Mouse (Mus musculus) naive thymus-derived CD4-positive, alpha-beta T cell, adult 2 months (primary cell): ENCODE results near the gene Srsf12.
A peak's percentile ranks its signal among the peaks of the same experiment; 100 is the strongest.

ENCODE experiments used
- DNase-seq: peaks from one replicate; pipeline ENCODE4 v3.0.0-alpha.2; 2011; ENCODE audit warnings: low read depth

Srsf12 gene

DNA sequence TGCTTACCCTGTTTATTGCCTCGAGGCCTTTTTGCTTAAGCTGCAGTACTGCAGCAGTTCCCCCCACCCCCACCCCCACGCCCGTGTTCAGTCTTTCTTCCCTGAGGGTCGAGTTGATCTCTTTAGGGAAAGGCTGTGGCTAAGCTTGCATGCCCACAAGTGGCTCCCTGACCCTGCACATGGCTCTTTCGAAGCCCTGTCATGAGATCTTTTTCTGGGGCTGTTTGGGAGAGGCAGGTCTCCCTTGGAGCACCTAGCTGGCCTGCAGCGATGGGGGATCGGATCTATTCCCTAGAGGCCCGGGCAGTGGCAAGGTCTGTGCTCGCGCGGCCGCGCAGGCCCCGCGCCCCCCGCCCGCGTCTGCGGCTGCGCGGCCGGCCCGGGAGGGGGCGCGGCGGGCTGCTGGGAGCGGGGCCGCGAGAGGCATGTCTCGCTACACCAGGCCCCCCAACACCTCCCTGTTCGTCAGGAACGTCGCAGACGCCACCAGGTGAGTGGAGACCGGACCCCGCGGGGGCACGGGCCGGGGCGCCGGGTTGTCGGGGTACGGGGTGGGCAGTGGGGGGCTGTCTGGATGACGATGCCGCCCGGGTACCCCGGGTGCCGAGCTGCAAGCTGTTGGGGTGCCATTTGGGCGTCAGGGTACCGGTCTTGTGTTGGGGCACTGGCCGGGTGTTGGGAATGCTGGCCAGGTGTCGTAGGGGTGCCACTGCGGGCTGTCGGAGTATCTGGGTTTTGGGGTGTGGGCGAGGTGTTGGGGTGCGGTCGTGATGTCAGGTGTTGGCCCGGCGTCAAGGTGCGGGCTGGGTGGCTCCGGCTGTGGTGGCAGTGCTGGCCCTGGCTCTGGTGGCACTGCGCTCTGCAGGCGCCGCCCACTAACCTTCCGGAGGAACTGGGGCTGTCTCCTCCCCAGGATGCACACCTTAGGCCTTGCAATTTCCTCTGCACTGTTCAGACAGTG is at the start of gene Srsf12:
Srsf12 (plus strand) TSS at position 111 of the 961 bp plus-strand sequence.
- DNase-seq, result peak; percentile 80

DNA sequence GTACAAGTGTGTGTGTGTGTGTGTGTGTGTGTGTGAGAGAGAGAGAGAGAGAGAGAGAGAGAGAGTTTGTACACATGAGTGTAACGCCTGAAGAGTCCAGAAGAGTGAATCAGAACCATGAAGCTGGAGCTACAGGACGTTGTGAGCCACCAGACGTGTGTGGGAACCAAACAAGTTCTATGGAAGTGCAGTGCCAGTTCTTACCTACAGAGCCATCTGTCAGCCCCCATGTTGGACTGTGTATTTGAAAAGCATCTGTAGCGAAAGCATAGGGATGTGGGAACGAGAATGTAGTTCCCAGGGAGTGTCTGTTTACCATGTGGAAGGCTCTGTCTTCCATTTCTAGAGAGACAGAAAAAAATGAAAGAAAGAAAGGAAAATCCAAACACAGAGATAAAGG is 25.3 kb upstream of the Srsf12 start:
- DNase-seq, result no peak

DNA sequence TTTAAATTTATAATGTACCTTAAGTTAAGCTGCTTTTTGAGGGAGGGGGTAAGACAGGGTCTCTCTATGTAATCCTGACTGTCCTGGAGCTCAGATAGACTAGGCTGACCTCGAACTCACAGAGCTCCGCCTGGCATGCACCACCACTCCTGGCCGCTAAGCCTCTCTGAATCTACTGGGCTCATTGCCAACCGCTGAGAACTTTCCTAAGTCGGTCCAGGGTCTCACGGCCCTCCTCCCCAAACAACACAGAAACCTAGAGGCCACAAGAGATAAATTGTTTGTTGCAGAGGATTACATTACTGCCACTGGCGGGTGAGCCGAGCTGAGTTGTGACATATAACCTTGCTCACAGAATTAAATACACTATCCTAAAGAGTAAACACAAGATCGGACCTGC is 20.6 kb upstream of the Srsf12 start:
- DNase-seq, result peak; percentile 20

DNA sequence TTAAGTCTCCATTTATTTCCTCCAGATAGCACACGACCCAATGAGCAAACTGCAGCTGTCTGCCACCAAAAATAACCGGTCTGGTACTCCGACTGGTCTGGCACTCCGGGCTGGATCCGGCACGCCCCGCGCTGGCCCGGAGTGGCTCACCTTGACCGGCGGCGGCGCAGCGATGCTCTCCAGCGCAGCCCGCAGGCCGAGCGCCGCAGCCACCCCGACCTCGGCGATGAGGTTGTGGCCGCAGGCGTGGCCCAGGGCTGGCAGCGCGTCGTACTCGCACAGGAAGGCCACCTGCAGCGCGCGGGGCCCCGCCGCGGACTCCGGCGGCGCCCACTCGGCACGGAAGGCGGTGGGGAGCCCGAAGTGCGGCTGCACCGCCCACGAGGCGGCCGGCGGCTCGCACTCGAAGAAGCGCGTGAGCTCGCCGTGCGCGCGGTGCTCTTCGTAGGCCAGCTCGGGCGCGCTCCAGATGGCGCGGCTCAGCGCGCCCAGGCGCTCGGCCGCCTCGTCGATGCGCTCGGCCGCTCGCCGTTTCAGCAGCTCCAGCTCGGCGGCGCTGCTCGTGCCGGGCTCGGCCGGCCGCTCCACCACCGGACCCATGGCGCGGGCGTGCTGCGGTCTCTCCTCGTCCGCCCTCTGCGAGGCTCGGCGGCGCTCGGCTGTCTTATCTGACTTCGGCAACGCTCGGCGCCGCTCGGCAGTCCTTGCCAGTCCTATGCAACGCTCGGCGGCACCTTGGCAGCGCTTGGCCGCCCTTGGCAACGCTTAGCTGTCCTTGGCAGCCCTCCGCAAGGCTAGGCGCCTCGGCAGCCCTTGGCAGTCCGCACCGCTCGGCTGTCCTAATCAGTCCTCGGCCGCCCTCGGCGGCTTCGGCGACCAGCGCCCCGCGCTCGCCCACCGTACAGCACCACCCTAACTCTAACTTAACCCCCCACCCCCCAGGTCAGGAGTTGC is 19.7 kb upstream of the Srsf12 start:
- DNase-seq, result peak; percentile 65

DNA sequence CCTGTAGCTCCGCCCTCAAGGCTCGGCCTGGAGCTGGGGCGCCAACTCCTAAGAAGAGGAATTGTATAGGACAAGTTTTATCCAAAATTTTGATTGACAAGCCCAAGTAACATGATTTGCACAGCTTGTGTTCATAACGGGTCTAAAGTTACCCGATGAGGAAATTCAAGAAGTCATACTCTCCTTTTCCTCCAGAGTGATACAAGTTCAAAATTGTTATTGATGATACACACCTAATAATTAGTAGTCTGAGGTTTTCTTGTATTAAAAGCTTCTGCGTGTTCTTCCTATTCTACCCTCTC is 19.1 kb upstream of the Srsf12 start, which contains the start of gene Pm20d2:
Pm20d2 (minus strand) TSS at position 3 of the 302 bp plus-strand sequence.
- DNase-seq, result no peak

DNA sequence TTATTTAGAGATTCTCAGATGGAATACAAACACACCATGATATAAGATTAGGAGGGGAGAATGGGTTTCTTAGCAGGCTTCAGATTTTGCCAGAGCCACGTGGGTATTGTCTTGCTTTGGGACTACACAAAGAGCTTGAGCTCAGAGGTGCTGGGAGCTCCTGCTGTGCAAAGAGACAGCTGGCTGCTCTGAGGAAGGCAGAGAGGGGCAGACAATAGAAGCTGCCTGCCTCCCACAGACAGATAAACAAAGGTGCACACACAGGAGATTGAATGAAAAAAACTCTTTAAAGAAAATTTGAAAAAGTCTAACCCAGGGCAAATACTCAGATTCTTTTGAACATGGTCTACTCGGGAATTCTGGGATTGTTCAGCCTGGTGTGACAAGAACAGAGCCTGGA is 10.7 kb upstream of the Srsf12 start:
- DNase-seq, result no peak

DNA sequence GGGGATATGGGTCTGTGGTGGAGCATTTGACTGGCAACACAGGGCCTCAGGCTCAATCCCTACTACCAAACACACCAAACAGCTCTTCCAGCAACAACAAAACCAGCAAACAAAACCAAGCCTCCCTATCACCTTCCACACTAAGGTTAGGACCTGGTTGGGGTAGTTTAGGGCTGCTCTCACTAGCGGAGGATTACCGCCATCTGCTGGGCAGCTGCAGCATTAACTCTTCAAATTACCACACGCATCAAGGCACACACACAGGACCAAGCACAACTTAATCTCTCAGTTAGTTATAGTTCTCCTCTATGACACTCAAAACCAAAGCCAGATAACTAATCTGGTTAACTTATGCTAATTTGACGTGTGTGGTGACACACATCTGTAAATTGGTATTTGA is 4.1 kb upstream of the Srsf12 start:
- DNase-seq, result peak; percentile 70

DNA sequence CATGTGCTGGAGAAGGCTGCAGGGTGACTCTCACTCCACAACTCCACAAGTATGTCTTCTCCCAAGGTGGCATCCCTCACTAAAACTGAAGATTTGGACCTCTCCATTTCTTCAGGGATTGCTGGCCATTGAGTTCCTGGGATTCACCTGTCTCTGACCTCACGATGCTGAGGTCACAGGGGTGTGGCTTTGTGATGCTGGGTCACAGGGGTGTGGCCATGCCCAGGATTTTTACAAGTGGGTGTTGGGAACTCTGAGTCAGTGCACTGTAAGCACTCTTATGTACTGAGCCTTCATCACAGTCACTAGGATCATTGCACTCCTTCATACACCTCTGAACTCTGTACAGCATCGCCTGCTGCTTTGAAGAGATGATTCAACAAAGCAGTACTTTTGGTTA is 1.2 kb upstream of the Srsf12 start:
- DNase-seq, result no peak

DNA sequence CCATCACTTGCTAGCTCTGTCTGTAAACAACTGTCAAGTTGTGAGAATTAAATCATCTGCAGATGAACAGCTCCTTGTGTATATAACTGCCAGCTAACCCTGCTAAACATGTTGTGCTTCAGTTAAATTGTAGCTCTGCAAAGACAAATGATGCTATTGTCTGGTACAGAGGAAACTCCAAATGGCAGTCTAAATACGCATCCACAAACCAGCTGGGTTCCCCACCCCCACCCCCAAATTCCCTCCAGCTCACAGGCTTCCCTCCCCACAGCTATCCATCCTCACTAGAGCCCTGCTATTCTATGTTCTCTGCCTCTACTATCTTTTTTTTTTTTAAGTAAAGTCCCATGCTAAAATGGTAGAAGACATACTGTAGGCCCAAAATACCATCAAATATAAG is 13.1 kb downstream of the Srsf12 start:
- DNase-seq, result no peak

DNA sequence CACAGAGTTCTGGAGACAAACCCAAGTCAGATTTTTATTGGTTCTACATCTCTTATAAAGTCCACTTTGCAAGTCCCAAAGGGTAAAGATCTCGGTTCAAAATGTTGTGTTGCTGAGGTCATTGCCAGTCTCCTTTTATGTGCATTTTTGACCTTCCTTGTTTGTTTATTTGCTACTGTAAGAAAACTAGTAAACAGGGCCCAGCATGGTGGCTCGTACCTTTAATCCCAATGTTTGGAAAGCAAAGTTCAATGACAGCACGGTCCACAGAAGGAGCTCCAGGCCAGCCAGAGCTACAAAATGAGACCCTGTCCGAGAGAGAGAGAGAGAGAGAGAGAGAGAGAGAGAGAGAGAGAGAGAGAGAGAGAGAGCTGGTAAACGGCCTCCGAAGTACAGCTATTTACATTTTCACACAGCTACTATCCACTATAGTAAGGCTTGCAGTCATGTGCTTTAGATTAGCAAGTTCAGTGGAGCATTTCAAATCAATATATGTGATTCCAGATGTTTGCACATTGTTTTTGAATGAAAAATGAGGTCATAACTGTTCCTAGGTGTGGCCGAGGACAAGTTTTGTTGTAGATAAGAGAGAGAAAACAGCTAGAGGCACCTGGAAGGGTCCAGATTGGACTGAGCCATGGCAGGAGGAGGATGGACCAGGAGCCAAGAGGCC is 15.3 kb downstream of the Srsf12 start:
- DNase-seq, result no peak

DNA sequence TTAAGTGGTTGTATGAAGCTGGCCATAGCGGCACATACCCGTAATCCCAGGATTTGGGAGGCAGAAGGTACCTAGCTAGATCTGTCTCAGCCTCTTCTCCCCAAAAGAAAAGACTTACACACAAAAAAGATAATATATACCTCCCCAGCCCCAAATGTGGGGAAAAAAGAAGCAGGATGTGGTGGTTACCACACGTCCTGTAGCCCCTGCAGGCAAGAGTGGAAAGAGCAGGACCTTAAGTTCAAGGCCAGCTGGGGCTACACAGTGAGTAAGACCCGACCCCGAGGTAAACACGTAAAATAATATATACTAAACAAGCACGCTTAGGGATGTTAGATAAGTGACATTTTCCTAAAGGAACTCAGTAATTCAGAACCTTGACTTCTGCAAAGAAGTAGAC is 18.4 kb downstream of the Srsf12 start:
- peak; percentile 74 for DNase-seq

DNA sequence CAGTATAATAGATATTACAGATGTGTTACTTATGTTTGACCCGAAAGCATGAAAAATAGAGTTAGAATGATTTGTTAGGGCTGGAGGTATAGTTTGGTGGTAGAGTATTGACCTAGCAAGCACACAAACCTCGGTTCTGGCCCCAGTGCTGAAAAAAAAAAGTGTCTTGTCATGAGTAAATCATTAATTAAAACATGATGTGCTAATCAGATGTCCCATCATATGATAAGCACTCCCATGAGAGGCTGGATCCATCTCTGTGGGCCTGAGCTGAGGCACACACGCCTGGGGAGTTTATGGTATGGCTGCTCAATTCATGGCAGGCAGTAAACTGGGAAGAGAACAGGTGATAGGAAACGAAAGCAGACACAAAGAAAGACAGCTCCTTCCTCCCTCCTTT is 20.8 kb downstream of the Srsf12 start:
- no peak for DNase-seq

DNA sequence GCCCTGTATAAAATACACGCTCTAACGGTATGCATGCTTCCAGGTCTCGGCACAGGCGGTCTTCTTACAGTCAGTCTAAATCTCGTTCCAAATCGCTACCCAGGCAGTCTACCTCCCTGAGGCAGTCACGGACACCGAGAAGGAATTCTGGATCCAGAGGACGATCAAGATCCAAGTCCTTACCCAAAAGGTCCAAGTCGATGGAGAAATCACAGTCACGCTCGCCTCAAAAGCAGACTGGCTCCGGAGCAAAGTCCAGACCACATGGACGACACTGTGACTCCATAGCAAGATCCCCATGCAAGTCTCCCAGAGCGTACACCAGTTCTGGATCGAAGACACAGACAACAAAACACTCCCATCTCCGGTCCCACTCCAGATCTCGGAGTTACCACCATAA is 22.1 kb downstream of the Srsf12 start:
- DNase-seq, result no peak

DNA sequence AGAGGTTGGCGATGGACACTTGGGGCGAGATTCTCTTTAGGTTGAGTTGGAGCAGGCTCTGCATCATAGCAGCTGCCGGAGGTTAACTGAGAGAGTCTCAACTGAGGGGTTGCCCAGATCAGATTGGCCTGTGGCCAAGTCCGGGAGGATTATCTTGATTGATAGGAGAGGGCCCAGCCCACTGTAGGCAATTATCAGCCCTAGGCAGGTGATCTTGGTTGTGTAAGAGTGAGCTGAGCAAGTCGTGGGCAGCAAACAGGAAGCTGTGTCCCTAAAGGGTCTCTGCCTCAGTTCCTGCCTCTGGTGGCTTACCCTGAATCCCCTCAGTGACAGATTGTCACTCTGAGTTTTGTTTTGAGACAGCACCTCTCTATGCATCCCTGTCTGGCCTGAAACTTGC is 33.7 kb downstream of the Srsf12 start:
- no peak for DNase-seq

DNA sequence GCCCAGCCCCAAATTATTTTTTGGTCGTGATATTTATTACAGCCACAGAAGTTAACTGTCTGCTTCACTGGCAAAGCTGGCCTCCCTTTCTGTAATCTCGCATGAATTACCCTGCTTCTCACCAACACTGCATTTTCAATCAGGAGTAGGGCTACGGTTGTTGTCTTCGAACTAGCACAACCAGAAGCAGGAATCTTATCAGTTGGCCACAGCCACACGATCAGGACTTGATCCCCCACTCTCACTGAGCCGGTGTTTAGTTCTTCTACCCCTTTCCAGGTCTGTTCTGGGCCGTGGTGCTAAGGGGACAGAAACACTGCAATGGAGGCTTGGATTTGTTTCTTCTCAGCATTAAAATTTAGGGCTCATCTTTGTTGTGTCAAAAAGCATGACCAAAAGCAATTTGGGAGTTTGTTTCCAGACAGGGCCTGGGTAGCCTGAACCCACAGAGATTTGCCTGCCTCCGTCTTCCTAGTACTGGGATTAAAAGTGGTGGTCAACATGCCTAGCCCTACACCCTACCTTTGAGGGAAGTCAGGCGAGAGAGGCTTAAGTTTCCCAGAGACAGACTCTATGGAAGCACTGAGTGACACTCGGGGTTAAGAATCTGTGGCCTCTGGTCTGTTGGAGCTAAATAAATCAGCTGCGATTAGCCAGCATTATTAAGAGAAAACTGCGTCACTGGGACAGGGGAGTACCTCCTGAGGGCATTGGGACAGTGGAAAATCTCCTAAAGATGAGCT is 34.4 kb downstream of the Srsf12 start:
- DNase-seq, result peak; percentile 47

DNA sequence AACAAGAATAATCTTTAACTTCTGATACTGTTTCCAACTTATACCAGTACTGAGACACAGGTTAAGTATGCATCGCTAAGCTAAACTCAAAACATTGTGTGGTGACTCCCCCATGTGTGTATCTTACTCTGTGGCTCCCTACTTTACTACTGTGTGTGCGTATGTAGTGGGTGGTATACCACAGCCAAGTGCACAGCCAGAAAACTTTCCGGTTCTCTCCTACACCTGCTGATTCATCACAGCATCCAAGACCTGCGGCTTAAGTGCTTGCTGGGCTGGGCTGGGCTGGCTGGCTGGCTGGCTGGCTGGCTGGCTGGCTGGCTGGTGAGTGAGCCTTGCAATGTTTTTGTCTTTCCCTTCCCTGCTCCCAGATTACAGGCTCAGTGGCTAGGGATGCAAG is 35.1 kb downstream of the Srsf12 start:
- DNase-seq, result peak; percentile 66

DNA sequence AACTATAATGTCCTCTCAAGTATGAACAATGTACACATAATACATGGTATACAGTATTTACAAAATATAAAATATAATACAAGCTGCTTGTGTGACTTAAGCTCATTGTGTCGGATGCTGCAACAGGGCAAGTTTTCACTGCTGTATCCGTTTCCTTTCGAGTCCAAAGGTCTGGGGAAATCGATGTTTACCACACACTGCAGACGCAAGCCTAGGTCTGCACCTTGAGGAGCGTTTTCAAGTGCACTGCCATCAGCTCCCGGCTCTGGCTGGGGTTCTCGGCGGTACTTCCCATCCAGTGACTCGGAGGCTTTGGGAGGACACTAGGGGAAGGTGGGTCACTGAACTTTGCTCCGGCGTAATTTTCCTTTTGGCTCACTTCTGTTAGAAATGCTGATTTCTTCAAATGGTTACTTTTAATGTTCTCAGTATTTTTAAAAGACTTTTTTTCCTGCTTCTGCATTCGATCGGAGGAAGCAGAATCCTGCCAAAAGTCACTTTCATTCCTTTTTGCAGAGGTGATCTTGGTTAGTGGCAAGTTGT is 37.1 kb downstream of the Srsf12 start:
- DNase-seq, result peak; percentile 58

DNA sequence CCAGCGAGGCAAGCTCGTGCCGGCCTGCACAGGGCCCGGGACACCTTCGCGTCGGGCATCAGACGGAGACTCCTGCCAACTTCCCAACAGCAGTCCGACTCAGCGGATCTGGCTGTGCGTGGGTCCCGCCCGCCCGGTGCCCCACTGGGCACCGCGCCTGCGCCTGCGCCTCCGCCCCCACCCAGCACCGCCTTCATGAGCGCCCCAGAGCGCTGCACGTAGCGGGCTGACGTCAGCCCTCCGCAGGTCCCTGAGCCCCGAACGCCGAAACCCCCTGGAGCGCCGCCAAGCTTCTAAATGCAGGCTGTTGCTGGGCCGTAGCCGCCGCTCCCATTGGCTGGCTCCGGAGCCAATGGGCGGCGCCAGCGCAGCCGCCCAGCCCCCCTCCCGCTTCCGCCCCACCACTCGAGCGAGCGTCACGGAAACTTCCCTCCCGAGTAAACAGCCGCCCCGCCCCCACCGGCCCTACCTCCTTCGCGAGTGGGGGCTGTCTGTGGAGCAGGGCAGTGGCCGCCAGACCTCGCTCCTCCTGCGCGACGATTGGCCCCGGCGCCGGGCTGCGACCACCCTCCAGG is 38.8 kb downstream of the Srsf12 start:
- peak; percentile 100 for DNase-seq

DNA sequence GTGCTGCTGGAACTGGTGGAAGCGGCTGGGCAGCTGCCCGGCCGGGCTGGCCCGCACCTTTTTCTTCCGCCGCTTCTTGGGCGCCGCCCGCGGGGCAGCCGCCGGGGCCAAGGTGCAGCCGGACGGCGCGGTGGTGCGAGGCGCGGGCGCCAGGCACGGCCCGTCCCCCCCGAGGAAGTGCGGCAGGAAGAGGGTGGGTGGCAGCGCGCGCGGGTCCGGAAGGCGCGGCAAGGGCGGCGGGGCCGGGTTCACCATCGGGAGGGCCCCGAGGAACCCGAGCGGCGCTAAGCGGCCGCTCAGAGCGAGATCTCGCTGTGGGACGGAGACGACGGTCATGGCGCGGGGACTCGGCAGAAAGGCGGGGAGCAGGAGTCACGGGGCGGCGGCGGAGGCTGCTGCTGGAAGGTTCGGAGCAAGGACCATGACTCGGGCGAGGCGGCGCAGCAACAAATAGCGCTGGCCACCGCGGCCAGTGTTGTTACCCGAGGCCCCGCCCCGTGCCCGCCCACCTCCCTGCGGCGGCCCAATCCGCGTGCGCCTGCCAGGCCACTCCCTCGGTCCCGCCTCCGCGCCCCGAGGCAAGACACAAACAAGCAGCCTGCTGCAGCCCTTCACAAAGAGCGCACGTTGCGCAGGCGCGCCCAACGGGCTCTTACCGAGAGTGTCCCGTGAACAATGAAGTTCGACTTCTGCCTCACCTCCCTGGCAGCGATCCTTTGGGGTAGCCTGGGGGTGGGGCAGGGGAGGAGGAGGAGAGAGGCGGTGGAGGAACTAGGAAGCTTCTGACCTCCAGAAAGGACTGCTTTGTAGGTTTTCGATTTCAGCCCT is 39.5 kb downstream of the Srsf12 start:
- peak; percentile 99 for DNase-seq

DNA sequence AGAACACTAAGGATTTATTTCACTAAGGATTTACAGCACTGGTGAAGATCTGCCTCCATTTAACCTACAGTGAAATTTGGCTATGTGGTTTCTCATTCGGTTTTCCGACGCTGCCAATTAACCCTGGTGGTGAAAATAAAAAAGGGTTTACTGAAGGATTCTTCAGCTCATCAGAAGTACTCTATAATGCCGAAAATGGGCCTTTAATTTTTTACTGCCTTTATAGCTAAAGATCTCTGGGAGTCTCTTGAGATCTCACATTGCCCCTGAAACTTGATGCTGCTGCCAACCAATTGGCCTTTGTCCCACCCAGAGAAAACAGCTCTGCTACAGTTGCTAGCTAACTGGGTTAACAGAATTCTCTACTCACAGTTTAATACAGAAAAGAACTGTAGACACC is 40.1 kb downstream of the Srsf12 start:
- no peak for DNase-seq
